In the genomic region with DNA sequence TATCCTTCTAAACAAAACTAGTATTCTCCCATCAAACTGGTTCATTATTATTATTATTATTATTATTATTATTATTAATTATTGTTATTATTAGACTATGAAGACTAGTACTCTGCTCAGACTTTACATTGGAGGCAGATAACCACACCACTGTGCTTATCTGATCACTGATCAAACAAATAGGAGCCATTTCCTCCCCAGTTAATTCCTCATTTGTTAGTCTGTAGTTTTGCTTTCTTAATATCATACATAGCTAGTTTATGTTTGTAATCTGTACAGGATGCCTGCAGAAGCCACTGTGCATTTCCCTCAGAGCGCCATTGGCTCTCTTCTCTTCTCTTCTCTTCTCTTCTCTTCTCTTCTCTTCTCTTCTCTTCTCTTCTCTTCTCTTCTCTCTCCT, we compare ENCODE assay signal across 24 mouse cellular contexts.
DNase-seq lines count a peak whose midpoint lies in the region; ATAC-seq lines count a peak whose summit lies in the region.
"Had no signal": no experiment of that assay in that cellular context is flagged by ENCODE, and none has a peak within 500 bp of the region (broad histone marks: within the 10 kb centered on the region; RNA-seq: fewer than 3 reads in every experiment).

No protein-coding gene starts in this region.

- no peak overlapping the region for H3K9ac ChIP-seq in forebrain, embryonic 11.5 days (ENCODE audit: low read length)
- H3K9ac ChIP-seq: embryonic facial prominence, embryonic 13.5 days; embryonic facial prominence, embryonic 15.5 days; forebrain, embryonic 13.5 days; forebrain, embryonic 15.5 days; forebrain, postnatal 0 days had no signal

- no peak overlapping the region for H3K27ac ChIP-seq in forebrain, embryonic 11.5 days (ENCODE audit: low read depth, low read length)
- H3K27ac ChIP-seq: embryonic facial prominence, embryonic 13.5 days; embryonic facial prominence, embryonic 15.5 days; forebrain, embryonic 10.5 days; forebrain, embryonic 13.5 days; forebrain, embryonic 15.5 days had no signal

- ATAC-seq in CD4-positive, CD25-positive, alpha-beta regulatory T cell, adult 4 months = peak; percentile 82
- peak; percentile 70 for ATAC-seq in activated CD4-positive, CD25-positive, alpha-beta regulatory T cell, adult 4 months
- ATAC-seq in monocyte, adult 5-6 weeks (replicated peaks; ENCODE audit: insufficient number of reproducible peaks, low FRiP score, low TSS enrichment, poor library complexity, severe bottlenecking) = no peak
- ATAC-seq in forebrain, embryonic 11.5 days (replicated peaks; ENCODE audit: low FRiP score) = no peak
- ATAC-seq: forebrain, embryonic 13.5 days; forebrain, embryonic 15.5 days; forebrain, postnatal 0 days; Patski had no signal

- no peaks in the 10 kb centered on the region for H3K36me3 ChIP-seq in forebrain, embryonic 11.5 days (ENCODE audit: control insufficient read depth, insufficient read depth, low read length)
- H3K36me3 ChIP-seq: embryonic facial prominence, embryonic 15.5 days; forebrain, embryonic 10.5 days; forebrain, embryonic 15.5 days had no signal

- 100% methylated on average over 1 of the region's 1 CpGs for WGBS in forebrain, embryonic 11.5 days

- no peaks in the 10 kb centered on the region for H3K4me1 ChIP-seq in forebrain, embryonic 11.5 days (replicated peaks; ENCODE audit: control insufficient read depth, insufficient read depth, low read length)
- H3K4me1 ChIP-seq: forebrain, embryonic 13.5 days had no signal

- no peaks in the 10 kb centered on the region for H3K9me3 ChIP-seq in forebrain, embryonic 11.5 days (ENCODE audit: control insufficient read depth, low read length)
- H3K9me3 ChIP-seq: embryonic facial prominence, embryonic 13.5 days; embryonic facial prominence, embryonic 15.5 days; forebrain, embryonic 10.5 days; forebrain, embryonic 13.5 days; forebrain, embryonic 15.5 days had no signal

- H3K4me3 ChIP-seq in forebrain, embryonic 11.5 days (ENCODE audit: low read depth, low read length) = no peak overlapping the region
- H3K4me3 ChIP-seq: embryonic facial prominence, embryonic 13.5 days; embryonic facial prominence, embryonic 15.5 days; erythroblast, embryonic 14.5 days; forebrain, embryonic 10.5 days; forebrain, embryonic 13.5 days; forebrain, embryonic 15.5 days had no signal

- DNase-seq in CD4-positive, CD25-positive, alpha-beta regulatory T cell, adult 2 months (ENCODE audit: low read depth, low spot score) = peak; percentile 35
- no peak for DNase-seq in forebrain, embryonic 11.5 days (ENCODE audit: low spot score)
- DNase-seq in urinary bladder, adult 2 months (ENCODE audit: low spot score) = no peak
- DNase-seq: adrenal gland, adult 2 months; adrenal gland, postnatal 10 days; adrenal gland, postnatal 25 days; cerebellum, adult 11 months; cerebellum, adult 18-20 months; cerebellum, adult 8-10 months; cerebellum, adult 9-11 months; cerebellum, postnatal 14 days; cerebellum, postnatal 36 days; embryo, embryonic 11 days; forebrain, postnatal 0 days had no signal

- no peaks in the 10 kb centered on the region for H3K27me3 ChIP-seq in forebrain, embryonic 11.5 days (ENCODE audit: control insufficient read depth, insufficient read depth, low read length)
- H3K27me3 ChIP-seq: embryonic facial prominence, embryonic 13.5 days; embryonic facial prominence, embryonic 15.5 days; forebrain, embryonic 13.5 days; forebrain, embryonic 15.5 days; Patski had no signal

- H3K4me2 ChIP-seq in forebrain, embryonic 11.5 days (ENCODE audit: low read depth, low read length, severe bottlenecking) = no peak overlapping the region
- H3K4me2 ChIP-seq: embryonic facial prominence, embryonic 13.5 days; embryonic facial prominence, embryonic 15.5 days; forebrain, embryonic 13.5 days; forebrain, embryonic 15.5 days had no signal

Comparison
In these comparisons a context has a peak if more than half of its experiments do, and no peak if none do; other contexts are left out.
1. ATAC-seq: peak in CD4-positive, CD25-positive, alpha-beta regulatory T cell, adult 4 months (single experiment) and activated CD4-positive, CD25-positive, alpha-beta regulatory T cell, adult 4 months (single experiment); none in monocyte, adult 5-6 weeks (single experiment) and forebrain, embryonic 11.5 days (single experiment).